9 mouse cellular contexts compared by ENCODE assay signal in genomic region chr8:94191101-94191691, GRCm38 (mm10). TPM values are rescaled to one million over a fixed set of nuclear protein-coding genes. Genes with fewer than 3 reads are reported as not detected.
DNase-seq lines count a peak whose midpoint lies in the region; ATAC-seq and TF ChIP-seq lines count a peak whose summit lies in the region.
"Had no signal": no experiment of that assay in that cellular context is flagged by ENCODE, and none has a peak within 500 bp of the region (broad histone marks: within the 10 kb centered on the region; RNA-seq: fewer than 3 reads in every experiment).

No protein-coding gene starts in this region.

- no peak for TF ChIP-seq CTCF in thymus, adult 2 months (IDR thresholded peaks at IDR 0.05; ENCODE audit: borderline replicate concordance, control insufficient read depth, extremely low read depth, insufficient read depth, low read length, poor library complexity)

- H3K27ac ChIP-seq in hindbrain, embryonic 13.5 days = no peak overlapping the region
- no peak overlapping the region for H3K27ac ChIP-seq in midbrain, embryonic 15.5 days
- no peak overlapping the region for H3K27ac ChIP-seq in thymus, adult 2 months (ENCODE audit: control insufficient read depth, insufficient read depth, low read length)

- ATAC-seq in hindbrain, embryonic 13.5 days (ENCODE audit: low FRiP score) = no peak
- no peak for ATAC-seq in midbrain, embryonic 15.5 days (replicated peaks)

- no peaks in the 10 kb centered on the region for H3K36me3 ChIP-seq in hindbrain, embryonic 13.5 days
- H3K36me3 ChIP-seq in midbrain, embryonic 15.5 days (replicated peaks) = no peaks in the 10 kb centered on the region
- H3K36me3 ChIP-seq in thymus, adult 2 months (ENCODE audit: control insufficient read depth, insufficient read depth, low read length) = no peaks in the 10 kb centered on the region

- peak overlapping the region; percentile 33 for H3K4me3 ChIP-seq in hindbrain, embryonic 13.5 days
- H3K4me3 ChIP-seq in midbrain, embryonic 15.5 days = peak overlapping the region; percentile 24
- peak overlapping the region; percentile 24 for H3K4me3 ChIP-seq in thymus, adult 2 months (ENCODE audit: control insufficient read depth, insufficient read depth, low read length)

- peaks cover 27% of the 10 kb centered on the region for H3K4me1 ChIP-seq in hindbrain, embryonic 13.5 days (replicated peaks)
- peaks cover 13% of the 10 kb centered on the region for H3K4me1 ChIP-seq in midbrain, embryonic 15.5 days
- H3K4me1 ChIP-seq in thymus, adult 2 months (replicated peaks; ENCODE audit: control insufficient read depth, insufficient read depth, low read length) = peaks cover 10% of the 10 kb centered on the region

- WGBS in hindbrain, embryonic 13.5 days = 24% methylated on average over 21 of the region's 21 CpGs
- whole genome bisulfite sequencing in midbrain, embryonic 15.5 days = 26% methylated on average over 21 of the region's 21 CpGs
- 6% methylated on average over 21 of the region's 21 CpGs for WGBS in thymus, adult 2 months

- H3K4me2 ChIP-seq in hindbrain, embryonic 13.5 days = peak overlapping the region; percentile 51
- H3K4me2 ChIP-seq in midbrain, embryonic 15.5 days = peak overlapping the region; percentile 51

- H3K27me3 ChIP-seq in hindbrain, embryonic 13.5 days = peaks cover 29% of the 10 kb centered on the region
- H3K27me3 ChIP-seq in midbrain, embryonic 15.5 days (replicated peaks) = peaks cover 18% of the 10 kb centered on the region
- peaks cover 3% of the 10 kb centered on the region; the same call in 1 of the 2 replicates for H3K27me3 ChIP-seq in thymus, adult 2 months (ENCODE audit: control insufficient read depth, insufficient read depth, low read length)

- H3K9me3 ChIP-seq in hindbrain, embryonic 13.5 days = no peaks in the 10 kb centered on the region
- H3K9me3 ChIP-seq in midbrain, embryonic 15.5 days = no peaks in the 10 kb centered on the region

- DNase-seq in CD4-positive helper T cell, adult 2 months (ENCODE audit: low read depth, low spot score) = peak; percentile 78
- DNase-seq in adrenal gland, postnatal 36 days = peak; percentile 77 to 89
- peak; percentile 69 for DNase-seq in gastrocnemius, adult 18-20 months (ENCODE audit: low spot score)
- DNase-seq in liver = peak; percentile 90
- DNase-seq in thymus, adult 2 months = peak; percentile 74
- no peak for DNase-seq in left cerebral cortex, postnatal 36 days (ENCODE audit: low spot score in 2 of 2)

- intact Hi-C loops in left cerebral cortex, postnatal 36 days (cut with DNase I) = no loop called here

- no peak for TF ChIP-seq POLR2A in thymus, adult 2 months (IDR thresholded peaks at IDR 0.05; ENCODE audit: control insufficient read depth, extremely low read depth, insufficient read depth, low read length, poor library complexity)

- H3K9ac ChIP-seq in hindbrain, embryonic 13.5 days = no peak overlapping the region
- H3K9ac ChIP-seq in midbrain, embryonic 15.5 days = no peak overlapping the region

RNA-seq across cellular contexts. Expression of gene Mt1, which starts 12.3 kb away (rescaled TPM):
- total RNA-seq in adrenal gland, postnatal 36 days (2021) = 100 to 1,000 TPM; 298 to 394 TPM
- 100 to 1,000 TPM in 1 of 2 experiments, 10 to 100 TPM in 1; 22.5 to 181 TPM for total RNA-seq in gastrocnemius, adult 18-20 months (2021)
- polyA plus RNA-seq in hindbrain, embryonic 13.5 days (2015; fragmentation: Nextera tagmentation; extraction: Ambion mirVana) = 35.8 and 38.6 TPM in 2 replicates
- 61.7 and 74.3 TPM in 2 replicates for polyA plus RNA-seq in midbrain, embryonic 15.5 days (2015; fragmentation: Nextera tagmentation; extraction: Ambion mirVana)
- polyA plus RNA-seq in thymus, adult 2 months (2012; rRNA removed) = 155 and 260 TPM in 2 replicates
- 100 to 1,000 TPM; 556 to 573 TPM for total RNA-seq in left cerebral cortex, postnatal 36 days (2021)

RNA-seq across cellular contexts. Expression of gene Mt2, which starts 18.7 kb away (rescaled TPM):
- total RNA-seq in adrenal gland, postnatal 36 days (2021) = 100 to 1,000 TPM; 138 to 410 TPM
- 100 to 1,000 TPM in 1 of 2 experiments, 10 to 100 TPM in 1; 18.7 to 229 TPM for total RNA-seq in gastrocnemius, adult 18-20 months (2021)
- 9.5 and 9.6 TPM in 2 replicates for polyA plus RNA-seq in hindbrain, embryonic 13.5 days (2015; fragmentation: Nextera tagmentation; extraction: Ambion mirVana)
- 13.9 and 16.5 TPM in 2 replicates for polyA plus RNA-seq in midbrain, embryonic 15.5 days (2015; fragmentation: Nextera tagmentation; extraction: Ambion mirVana)
- 16.2 and 21.0 TPM in 2 replicates for polyA plus RNA-seq in thymus, adult 2 months (2012; rRNA removed)
- 100 to 1,000 TPM; 463 to 490 TPM for total RNA-seq in left cerebral cortex, postnatal 36 days (2021)

RNA-seq across cellular contexts. Expression of gene Nup93, which starts 23.2 kb away (rescaled TPM):
- 10 to 100 TPM; 15.7 to 16.1 TPM for total RNA-seq in adrenal gland, postnatal 36 days (2021)
- 10 to 100 TPM in 1 of 2 experiments, 1 to 10 TPM in 1; 9.9 to 10.3 TPM for total RNA-seq in gastrocnemius, adult 18-20 months (2021)
- polyA plus RNA-seq in hindbrain, embryonic 13.5 days (2015; fragmentation: Nextera tagmentation; extraction: Ambion mirVana) = 66.5 and 68.0 TPM in 2 replicates
- 61.1 and 63.4 TPM in 2 replicates for polyA plus RNA-seq in midbrain, embryonic 15.5 days (2015; fragmentation: Nextera tagmentation; extraction: Ambion mirVana)
- polyA plus RNA-seq in thymus, adult 2 months (2012; rRNA removed) = 28.1 and 28.2 TPM in 2 replicates
- 10 to 100 TPM; 37.2 to 64.5 TPM for total RNA-seq in left cerebral cortex, postnatal 36 days (2021)

RNA-seq across cellular contexts. Expression of gene Mt3, which starts 38.8 kb away (rescaled TPM):
- 1 to 10 TPM; 4.1 to 5.9 TPM for total RNA-seq in adrenal gland, postnatal 36 days (2021)
- total RNA-seq in gastrocnemius, adult 18-20 months (2021) = 1 to 10 TPM in 1 of 2 experiments, under 1 TPM in 1; 0.78 to 1.8 TPM
- polyA plus RNA-seq in hindbrain, embryonic 13.5 days (2015; fragmentation: Nextera tagmentation; extraction: Ambion mirVana) = 119 and 130 TPM in 2 replicates
- polyA plus RNA-seq in midbrain, embryonic 15.5 days (2015; fragmentation: Nextera tagmentation; extraction: Ambion mirVana) = 158 and 189 TPM in 2 replicates
- polyA plus RNA-seq in thymus, adult 2 months (2012; rRNA removed) = 0.96 and 1.9 TPM in 2 replicates
- total RNA-seq in left cerebral cortex, postnatal 36 days (2021) = 100 to 1,000 TPM; 854 to 931 TPM

RNA-seq across cellular contexts. Expression of gene Mt4, which starts 54.2 kb away (rescaled TPM):
- total RNA-seq in adrenal gland, postnatal 36 days (2021) = not detected
- total RNA-seq in gastrocnemius, adult 18-20 months (2021) = not detected
- polyA plus RNA-seq in hindbrain, embryonic 13.5 days (2015; fragmentation: Nextera tagmentation; extraction: Ambion mirVana) = not detected in 2 replicates
- not detected in 2 replicates for polyA plus RNA-seq in midbrain, embryonic 15.5 days (2015; fragmentation: Nextera tagmentation; extraction: Ambion mirVana)
- polyA plus RNA-seq in thymus, adult 2 months (2012; rRNA removed) = 6.5 and 12.1 TPM in 2 replicates
- total RNA-seq in left cerebral cortex, postnatal 36 days (2021) = not detected
- total RNA-seq: adrenal gland, postnatal 4 days had no signal

Comparison
In these comparisons a context has a peak if more than half of its experiments do, and no peak if none do; other contexts are left out.
1. DNase-seq: peak in CD4-positive helper T cell, adult 2 months (single experiment), adrenal gland, postnatal 36 days (2 of 2), gastrocnemius, adult 18-20 months (single experiment), liver (single experiment) and thymus, adult 2 months (single experiment); none in left cerebral cortex, postnatal 36 days (0 of 2).
2. Peak in every context shown above with its lines, with median percentiles within 50 percentile points of each other: H3K4me3 ChIP-seq.